Mouse (Mus musculus) kidney, postnatal 0 days (tissue): Measurements from ENCODE around the gene Dcst2. TPM values are rescaled to one million over a fixed set of nuclear protein-coding genes. Genes with fewer than 3 reads are reported as not detected.

Experiments
- ATAC-seq: fragments of 200-750 bp; cut with Nextera tagmentation; replicated peaks from 2 replicates; pipeline ENCODE4 v1.8.0; 2017; ENCODE audit warnings: low read depth, moderate number of reproducible peaks, moderate TSS enrichment, moderate library complexity; ENCODE audit not compliant: low FRiP score
- DNase-seq: peaks from one replicate; pipeline ENCODE4 v3.0.0-alpha.2; 2016; ENCODE audit warnings: low spot score
- H3K27ac ChIP-seq: fragments of 300-500 bp; sonication (generic); 2 replicates; pipeline ENCODE4 v1.5.1; 2014; ENCODE audit warnings: mild to moderate bottlenecking
- H3K27me3 ChIP-seq: fragments of 300-500 bp; sonication (generic); 2 replicates; pipeline ENCODE4 v1.6.1; 2014; ENCODE audit warnings: low read length, mixed read lengths; ENCODE audit not compliant: insufficient read depth
- H3K36me3 ChIP-seq: fragments of 300-500 bp; sonication (generic); 2 replicates; pipeline ENCODE4 v1.6.1; 2014; ENCODE audit warnings: low read length, mixed read lengths; ENCODE audit not compliant: insufficient read depth
- H3K4me1 ChIP-seq: fragments of 300-500 bp; sonication (generic); replicated peaks from 2 replicates; pipeline ENCODE4 v1.6.1; 2014; ENCODE audit warnings: antibody characterized with exemption, low read length, mixed read lengths; ENCODE audit not compliant: insufficient read depth
- H3K4me2 ChIP-seq: fragments of 300-500 bp; sonication (generic); 2 replicates; pipeline ENCODE4 v1.6.1; 2014; ENCODE audit warnings: mild to moderate bottlenecking, low read length, moderate library complexity, mixed read lengths
- H3K4me3 ChIP-seq: fragments of 300-500 bp; sonication (generic); replicated peaks from 2 replicates; pipeline ENCODE4 v1.5.1; 2014; ENCODE audit warnings: low read depth, low read length
- H3K9ac ChIP-seq: fragments of 300-500 bp; sonication (generic); 2 replicates; pipeline ENCODE4 v1.6.1; 2014; ENCODE audit warnings: low read depth, low read length
- H3K9me3 ChIP-seq: fragments of 300-500 bp; sonication (generic); replicated peaks from 2 replicates; pipeline ENCODE4 v1.6.1; 2016; ENCODE audit warnings: low read length, inconsistent platforms, mixed read lengths
- CTCF ChIP-seq: IDR thresholded peaks from 2 replicates; pipeline ENCODE4 v1.5.1; 2016; ENCODE audit warnings: antibody characterized with exemption, low read depth, mild to moderate bottlenecking, moderate library complexity
- WGBS: fragments of 180-500 bp; shearing (Covaris S2); extraction: QIAGEN DNeasy Blood & Tissue Kit; methylation state at CpG from one replicate; pipeline ENCODE4 v1.1.7; 2014; 5-methylcytosine and 5-hydroxymethylcytosine counted together
- polyA plus RNA-seq: library from polyadenylated mRNA; unstranded; fragments of >200 nt; fragmentation: Nextera tagmentation; extraction: Ambion mirVana; gene quantifications from 2 replicates; pipeline ENCODE4 v1.2.1, GENCODE M21; 2015

Gene Dcst2
- polyA plus RNA-seq, 1 experiment from 2014 or later, result 0.62 TPM

DNA sequence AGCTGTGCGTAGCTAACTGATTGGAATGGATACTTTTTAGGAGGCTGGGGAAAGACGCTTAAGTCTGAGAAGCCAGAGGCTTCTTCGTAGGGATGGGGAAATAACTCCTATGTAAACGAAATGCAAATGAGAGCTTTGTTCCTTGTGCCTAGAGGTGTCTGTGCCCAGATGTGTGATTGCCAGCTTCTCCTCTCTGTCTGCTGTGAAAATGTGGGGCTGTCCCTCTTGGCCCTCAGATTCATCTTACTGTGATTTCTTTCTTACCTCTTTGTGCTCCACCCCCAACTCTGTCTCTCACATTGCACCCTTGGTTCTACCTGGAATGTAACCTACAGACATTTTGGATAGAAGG is 34.9 kb downstream of the Dcst2 start:
- Histone ChIP-seq H3K27me3 (no peaks in the 10 kb centered on the region), H3K9me3 (no peaks in the 10 kb centered on the region), H3K9ac (peak overlapping the region; percentile 58; the same call in 1 of the 2 replicates), H3K4me1 (peaks cover 11% of the 10 kb centered on the region), H3K36me3 (0 out of 2 replicates have a peak, but pooled peaks cover 3% of the 10 kb centered on the region), H3K4me2 (peak overlapping the region; percentile 99), H3K4me3 (peak overlapping the region; percentile 51; the same call in 1 of the 2 replicates), H3K27ac (no peak overlapping the region)
- no peak for TF ChIP-seq CTCF
- no peak for ATAC-seq
- DNase-seq, result no peak
- 4% methylated on average over 4 of the region's 4 CpGs for WGBS

DNA sequence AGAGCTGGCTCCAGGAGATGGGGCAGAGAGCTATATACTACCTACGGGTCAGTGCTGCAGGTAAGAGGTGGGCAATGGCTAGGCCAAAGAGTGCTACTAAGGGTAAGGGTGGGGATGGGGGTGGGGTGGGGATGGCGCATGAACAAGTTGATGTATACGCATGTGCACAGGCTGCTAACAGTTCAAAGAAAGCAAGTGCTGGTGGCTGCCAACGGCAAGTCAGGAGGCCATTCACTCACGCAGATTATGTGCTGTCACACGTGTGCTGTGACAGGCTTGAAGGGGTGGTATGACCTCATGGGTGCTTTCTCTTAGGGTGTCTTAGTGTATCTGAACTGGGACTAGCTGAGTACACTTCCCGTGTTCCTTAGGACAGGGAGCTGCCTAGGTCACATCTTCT is 39.6 kb downstream of the Dcst2 start:
- H3K4me1 ChIP-seq, result no peaks in the 10 kb centered on the region
- H3K9ac ChIP-seq, result no peak overlapping the region
- DNase-seq (no peak), ATAC-seq (no peak)
- 85% methylated on average over 7 of the region's 7 CpGs for WGBS
- H3K27me3 ChIP-seq, result no peaks in the 10 kb centered on the region
- no peak for TF ChIP-seq CTCF
- H3K36me3 ChIP-seq, result peaks cover 26% of the 10 kb centered on the region
- H3K4me2 ChIP-seq, result no peak overlapping the region
- no peak overlapping the region for H3K4me3 ChIP-seq
- no peak overlapping the region for H3K27ac ChIP-seq
- H3K9me3 ChIP-seq, result no peaks in the 10 kb centered on the region

DNA sequence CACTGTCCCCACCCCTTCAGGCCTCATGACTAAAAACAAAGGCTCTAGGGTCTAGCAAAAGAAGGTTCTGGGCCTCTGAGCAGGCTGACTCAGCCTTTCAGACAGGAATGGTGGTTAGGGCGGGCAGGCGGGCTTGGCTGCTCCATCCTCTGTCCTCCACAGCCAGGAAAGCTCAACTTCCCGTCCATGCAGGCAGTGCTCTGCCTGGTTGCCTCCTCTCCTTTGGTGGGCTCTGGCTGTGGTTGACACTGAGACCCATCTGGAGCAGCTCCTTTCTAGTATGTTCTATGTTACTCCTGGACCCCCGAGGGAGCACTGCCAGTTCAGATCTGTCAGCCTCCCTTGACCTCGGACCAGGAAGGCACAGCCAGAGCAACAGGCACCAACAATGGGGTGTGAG is 40.9 kb downstream of the Dcst2 start, which contains the start of gene Lenep:
Gene Lenep (minus strand): TSS at position 101 of the 400 bp plus-strand sequence.
- 74% methylated on average over 5 of the region's 5 CpGs for WGBS
- ATAC-seq, result no peak
- Histone ChIP-seq H3K4me2 (no peak within 1 kb of the TSS), H3K9ac (no peak within 1 kb of the TSS), H3K27me3 (no peaks in the 10 kb centered on the region), H3K27ac (no peak within 1 kb of the TSS), H3K4me3 (no peak within 1 kb of the TSS), H3K9me3 (no peaks in the 10 kb centered on the region), H3K4me1 (no peaks in the 10 kb centered on the region), H3K36me3 (peaks cover 30% of the 10 kb centered on the region)
- no peak for DNase-seq
- no peak for TF ChIP-seq CTCF

DNA sequence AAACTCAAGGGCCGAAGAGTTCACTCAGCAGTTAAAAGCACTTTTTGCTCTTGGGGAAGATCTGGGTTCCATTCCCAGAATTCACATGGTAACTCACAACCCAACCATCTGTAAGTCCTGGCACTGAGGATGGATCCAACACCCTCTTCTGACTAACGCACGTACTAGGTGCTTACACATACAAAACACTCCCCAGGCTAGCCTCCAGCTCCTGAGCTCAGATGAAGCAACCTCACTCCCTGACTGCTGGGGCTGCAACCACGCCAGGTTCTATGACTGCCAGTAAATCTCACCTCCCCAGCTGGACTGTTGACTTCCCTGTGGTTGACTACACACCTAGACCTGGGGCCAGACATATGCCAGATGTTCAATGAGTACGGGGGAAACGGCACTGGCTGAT is 45.1 kb downstream of the Dcst2 start:
- DNase-seq (no peak), ATAC-seq (no peak)
- Histone ChIP-seq H3K27me3 (no peaks in the 10 kb centered on the region), H3K9me3 (no peaks in the 10 kb centered on the region), H3K4me1 (peaks cover 8% of the 10 kb centered on the region), H3K9ac (no peak overlapping the region), H3K4me3 (no peak overlapping the region), H3K4me2 (no peak overlapping the region), H3K36me3 (peaks cover 25% of the 10 kb centered on the region), H3K27ac (no peak overlapping the region)
- WGBS, result 88% methylated on average over 6 of the region's 6 CpGs
- TF ChIP-seq CTCF, result no peak

DNA sequence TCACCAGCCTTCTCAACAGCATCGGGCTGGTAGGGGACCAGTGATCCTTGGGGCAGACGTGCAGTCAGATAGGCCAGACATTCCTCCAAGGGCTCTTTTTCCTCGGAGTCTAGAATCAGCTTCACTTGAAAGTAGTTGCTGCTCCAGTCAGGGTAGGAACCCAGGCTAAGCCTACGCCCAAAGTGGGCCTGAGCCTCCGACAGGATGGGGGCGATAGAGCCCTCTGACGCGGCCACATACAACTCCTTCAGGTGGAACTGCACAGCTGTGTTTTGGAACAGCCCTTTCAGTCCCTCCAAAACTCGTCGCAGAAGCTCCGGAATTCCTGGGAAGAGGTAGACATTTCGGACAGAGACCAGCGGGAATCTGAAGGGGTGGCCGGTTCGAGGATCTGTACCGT is 46.7 kb downstream of the Dcst2 start:
- ATAC-seq, result no peak
- Histone ChIP-seq H3K27me3 (no peaks in the 10 kb centered on the region), H3K9ac (no peak overlapping the region), H3K4me2 (no peak overlapping the region), H3K9me3 (no peaks in the 10 kb centered on the region), H3K27ac (no peak overlapping the region), H3K36me3 (peaks cover 15% of the 10 kb centered on the region; the same call in 1 of the 2 replicates), H3K4me3 (no peak overlapping the region), H3K4me1 (peaks cover 8% of the 10 kb centered on the region)
- 70% methylated on average over 16 of the region's 16 CpGs for WGBS
- no peak for TF ChIP-seq CTCF
- no peak for DNase-seq

DNA sequence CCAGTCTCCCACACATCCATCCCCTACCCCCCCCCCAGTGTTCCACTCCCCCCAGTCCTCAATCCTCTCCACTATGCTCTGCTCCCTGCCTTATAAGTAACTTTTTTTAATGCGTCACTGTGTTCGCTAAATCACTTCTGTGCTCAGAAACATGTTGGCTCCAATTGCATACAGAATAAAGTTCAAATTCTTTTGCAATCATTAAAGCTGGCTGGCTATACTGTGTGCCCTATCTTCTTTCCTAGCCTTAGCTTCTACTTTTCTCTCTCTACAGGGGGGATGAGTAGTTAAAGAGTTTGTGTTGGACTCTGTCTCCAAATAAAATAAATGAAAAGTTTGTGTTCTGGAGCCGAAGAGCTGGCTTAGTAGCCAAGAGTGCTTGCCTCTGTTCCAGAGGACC is 47.9 kb downstream of the Dcst2 start:
- 88% methylated on average over 3 of the region's 3 CpGs for WGBS
- Histone ChIP-seq H3K4me2 (no peak overlapping the region), H3K4me3 (no peak overlapping the region), H3K36me3 (peaks cover 16% of the 10 kb centered on the region), H3K27ac (no peak overlapping the region), H3K4me1 (peaks cover 8% of the 10 kb centered on the region), H3K9ac (no peak overlapping the region), H3K27me3 (no peaks in the 10 kb centered on the region), H3K9me3 (no peaks in the 10 kb centered on the region)
- ATAC-seq, result no peak
- TF ChIP-seq CTCF, result no peak
- DNase-seq, result no peak

DNA sequence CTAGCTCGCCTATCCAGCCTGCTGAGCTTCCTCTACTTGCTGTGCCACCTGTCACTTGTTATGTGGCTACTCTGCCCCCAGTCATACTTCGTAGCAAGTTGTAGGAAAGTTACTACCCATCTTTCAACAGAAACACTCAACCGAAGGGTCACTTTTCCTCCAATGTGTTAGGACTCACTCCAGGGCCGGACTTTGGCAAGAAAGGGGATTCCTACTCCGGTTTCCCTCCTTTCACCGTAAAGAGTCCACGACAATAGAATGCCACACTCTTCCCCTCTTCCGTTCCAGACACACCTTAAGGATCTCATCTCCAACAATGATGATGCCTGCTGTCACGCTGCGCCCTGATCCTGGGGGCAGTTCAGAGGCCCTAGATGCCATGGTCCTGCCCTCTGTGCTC is 49.1 kb downstream of the Dcst2 start:
- H3K27me3 ChIP-seq, result no peaks in the 10 kb centered on the region
- no peaks in the 10 kb centered on the region for H3K9me3 ChIP-seq
- H3K4me2 ChIP-seq, result peak overlapping the region; percentile 79
- 75% methylated on average over 10 of the region's 10 CpGs for WGBS
- peaks cover 23% of the 10 kb centered on the region for H3K36me3 ChIP-seq
- peak overlapping the region; percentile 50 for H3K4me3 ChIP-seq
- peaks cover 8% of the 10 kb centered on the region for H3K4me1 ChIP-seq
- peak overlapping the region; percentile 71 for H3K27ac ChIP-seq
- TF ChIP-seq CTCF, result no peak
- peak overlapping the region; percentile 60 for H3K9ac ChIP-seq
- ATAC-seq (no peak), DNase-seq (no peak)
